Mouse (Mus musculus): ENCODE results near the gene Gm27021.

The Gm27021 gene

GRCm38 (mm10) chr8:120700053-120700452 is 32.2 kb upstream of the Gm27021 start:
- TF ChIP-seq POU5F1 (IDR thresholded peaks at IDR 0.05; ENCODE audit: borderline replicate concordance, low read length) (no peak), NANOG (IDR thresholded peaks at IDR 0.05; ENCODE audit: borderline replicate concordance, low read length) (no peak), CTCF (conservative IDR thresholded peaks at IDR 0.05; ENCODE audit: low read length) (no peak)

GRCm38 (mm10) chr8:120699565-120699964 is 31.7 kb upstream of the Gm27021 start:
- no peaks in the 10 kb centered on the region for H3K36me3 ChIP-seq (ENCODE audit: insufficient read depth, low read length)
- peaks cover 11% of the 10 kb centered on the region for H3K4me1 ChIP-seq (replicated peaks; ENCODE audit: low read depth, low read length)
- H3K4me3 ChIP-seq (replicated peaks; ENCODE audit: low read length) = no peak overlapping the region
- no peak for TF ChIP-seq NANOG (IDR thresholded peaks at IDR 0.05; ENCODE audit: borderline replicate concordance, low read length)
- TF ChIP-seq CTCF (conservative IDR thresholded peaks at IDR 0.05; ENCODE audit: low read length) = no peak
- no peak for TF ChIP-seq POU5F1 (IDR thresholded peaks at IDR 0.05; ENCODE audit: borderline replicate concordance, low read length)
- H3K9me3 ChIP-seq (ENCODE audit: low read length) = no peaks in the 10 kb centered on the region
- H3K27me3 ChIP-seq (ENCODE audit: insufficient read depth, low read length) = peaks cover 39% of the 10 kb centered on the region

More at GRCm38 (mm10) chr8:120700053-120700452, 32.2 kb upstream of the Gm27021 start:
- H3K4me1 ChIP-seq (replicated peaks; ENCODE audit: low read depth, low read length) = peaks cover 13% of the 10 kb centered on the region
- no peaks in the 10 kb centered on the region for H3K9me3 ChIP-seq (ENCODE audit: low read length)
- no peaks in the 10 kb centered on the region for H3K36me3 ChIP-seq (ENCODE audit: insufficient read depth, low read length)
- peaks cover 41% of the 10 kb centered on the region for H3K27me3 ChIP-seq (ENCODE audit: insufficient read depth, low read length)
- H3K4me3 ChIP-seq (replicated peaks; ENCODE audit: low read length) = no peak overlapping the region

GRCm38 (mm10) chr8:120699079-120699478 is 31.2 kb upstream of the Gm27021 start:
- Histone ChIP-seq H3K36me3 (ENCODE audit: insufficient read depth, low read length) (no peaks in the 10 kb centered on the region), H3K4me3 (replicated peaks; ENCODE audit: low read length) (no peak overlapping the region), H3K4me1 (replicated peaks; ENCODE audit: low read depth, low read length) (peaks cover 16% of the 10 kb centered on the region), H3K27me3 (ENCODE audit: insufficient read depth, low read length) (peaks cover 36% of the 10 kb centered on the region), H3K9me3 (ENCODE audit: low read length) (no peaks in the 10 kb centered on the region)
- TF ChIP-seq POU5F1 (IDR thresholded peaks at IDR 0.05; ENCODE audit: borderline replicate concordance, low read length) (no peak), CTCF (conservative IDR thresholded peaks at IDR 0.05; ENCODE audit: low read length) (no peak), NANOG (IDR thresholded peaks at IDR 0.05; ENCODE audit: borderline replicate concordance, low read length) (no peak)

- no peak overlapping the region for H3K4me3 ChIP-seq (replicated peaks; ENCODE audit: low read length)
- no peak for TF ChIP-seq POU5F1 (IDR thresholded peaks at IDR 0.05; ENCODE audit: borderline replicate concordance, low read length)
- TF ChIP-seq CTCF (conservative IDR thresholded peaks at IDR 0.05; ENCODE audit: low read length) = no peak
- TF ChIP-seq NANOG (IDR thresholded peaks at IDR 0.05; ENCODE audit: borderline replicate concordance, low read length) = no peak
Measured at GRCm38 (mm10) chr8:120698426-120698825, 30.5 kb upstream of the Gm27021 start.

GRCm38 (mm10) chr8:120697979-120698272 is 30.0 kb upstream of the Gm27021 start:
- Histone ChIP-seq H3K36me3 (ENCODE audit: insufficient read depth, low read length) (no peaks in the 10 kb centered on the region), H3K27me3 (ENCODE audit: insufficient read depth, low read length) (peaks cover 31% of the 10 kb centered on the region), H3K9me3 (ENCODE audit: low read length) (no peaks in the 10 kb centered on the region), H3K4me3 (replicated peaks; ENCODE audit: low read length) (no peak overlapping the region), H3K4me1 (replicated peaks; ENCODE audit: low read depth, low read length) (peaks cover 20% of the 10 kb centered on the region)
- TF ChIP-seq CTCF (conservative IDR thresholded peaks at IDR 0.05; ENCODE audit: low read length) (peak; percentile 88), NANOG (IDR thresholded peaks at IDR 0.05; ENCODE audit: borderline replicate concordance, low read length) (no peak)

More at GRCm38 (mm10) chr8:120698426-120698825, 30.5 kb upstream of the Gm27021 start:
- Histone ChIP-seq H3K27me3 (ENCODE audit: insufficient read depth, low read length) (peaks cover 32% of the 10 kb centered on the region), H3K36me3 (ENCODE audit: insufficient read depth, low read length) (no peaks in the 10 kb centered on the region), H3K9me3 (ENCODE audit: low read length) (no peaks in the 10 kb centered on the region), H3K4me1 (replicated peaks; ENCODE audit: low read depth, low read length) (peaks cover 20% of the 10 kb centered on the region)

- peaks cover 28% of the 10 kb centered on the region for H3K27me3 ChIP-seq (ENCODE audit: insufficient read depth, low read length)
Measured at GRCm38 (mm10) chr8:120697154-120697978, 29.5 kb upstream of the Gm27021 start.

GRCm38 (mm10) chr8:120696401-120697153 is 28.7 kb upstream of the Gm27021 start:
- Histone ChIP-seq H3K9me3 (ENCODE audit: low read length) (no peaks in the 10 kb centered on the region), H3K27me3 (ENCODE audit: insufficient read depth, low read length) (peaks cover 20% of the 10 kb centered on the region), H3K4me1 (replicated peaks; ENCODE audit: low read depth, low read length) (peaks cover 14% of the 10 kb centered on the region), H3K4me3 (replicated peaks; ENCODE audit: low read length) (no peak overlapping the region), H3K36me3 (ENCODE audit: insufficient read depth, low read length) (no peaks in the 10 kb centered on the region)
- no peak for TF ChIP-seq NANOG (IDR thresholded peaks at IDR 0.05; ENCODE audit: borderline replicate concordance, low read length)

More at GRCm38 (mm10) chr8:120697154-120697978, 29.5 kb upstream of the Gm27021 start:
- Histone ChIP-seq H3K36me3 (ENCODE audit: insufficient read depth, low read length) (no peaks in the 10 kb centered on the region), H3K9me3 (ENCODE audit: low read length) (no peaks in the 10 kb centered on the region), H3K4me1 (replicated peaks; ENCODE audit: low read depth, low read length) (peaks cover 20% of the 10 kb centered on the region), H3K4me3 (replicated peaks; ENCODE audit: low read length) (no peak overlapping the region)
- TF ChIP-seq CTCF (conservative IDR thresholded peaks at IDR 0.05; ENCODE audit: low read length) = no peak
- no peak for TF ChIP-seq NANOG (IDR thresholded peaks at IDR 0.05; ENCODE audit: borderline replicate concordance, low read length)
- TF ChIP-seq POU5F1 (IDR thresholded peaks at IDR 0.05; ENCODE audit: borderline replicate concordance, low read length) = no peak

GRCm38 (mm10) chr8:120693861-120694493 is 26.1 kb upstream of the Gm27021 start:
- H3K4me1 ChIP-seq (replicated peaks; ENCODE audit: low read depth, low read length) = peaks cover 11% of the 10 kb centered on the region
- no peaks in the 10 kb centered on the region for H3K36me3 ChIP-seq (ENCODE audit: insufficient read depth, low read length)
- TF ChIP-seq CTCF (conservative IDR thresholded peaks at IDR 0.05; ENCODE audit: low read length) (no peak), NANOG (IDR thresholded peaks at IDR 0.05; ENCODE audit: borderline replicate concordance, low read length) (no peak), POU5F1 (IDR thresholded peaks at IDR 0.05; ENCODE audit: borderline replicate concordance, low read length) (no peak)
- H3K4me3 ChIP-seq (replicated peaks; ENCODE audit: low read length) = peak overlapping the region; percentile 41; the same call in 1 of the 2 replicates
- peaks cover 12% of the 10 kb centered on the region for H3K27me3 ChIP-seq (ENCODE audit: insufficient read depth, low read length)
- no peaks in the 10 kb centered on the region for H3K9me3 ChIP-seq (ENCODE audit: low read length)
